ENCODE assay signal across 8 mouse cellular contexts in genomic region chr5:143048232-143049012, GRCm38 (mm10).
DNase-seq lines count a peak whose midpoint lies in the region; ATAC-seq and TF ChIP-seq lines count a peak whose summit lies in the region.
"Had no signal": no experiment of that assay in that cellular context is flagged by ENCODE, and none has a peak within 500 bp of the region (broad histone marks: within the 10 kb centered on the region; RNA-seq: fewer than 3 reads in every experiment).

No protein-coding gene starts in this region.

- H3K27ac ChIP-seq in lung, embryonic 16.5 days (ENCODE audit: low read length): peak overlapping the region; percentile 91
- H3K27ac ChIP-seq in embryonic facial prominence, embryonic 14.5 days (replicated peaks; ENCODE audit: low read depth, low read length): peak overlapping the region; percentile 84
- H3K27ac ChIP-seq in intestine, postnatal 0 days (ENCODE audit: low read depth, low read length): peak overlapping the region; percentile 50; the same call in 1 of the 2 replicates

- TF ChIP-seq CTCF in lung, adult 2 months (IDR thresholded peaks at IDR 0.05; ENCODE audit: insufficient read depth, low read length): no peak
- TF ChIP-seq CTCF in intestine, postnatal 0 days (IDR thresholded peaks at IDR 0.05; ENCODE audit: low read depth): no peak

- H3K9ac ChIP-seq in lung, embryonic 16.5 days (ENCODE audit: low read length): peak overlapping the region; percentile 1; the same call in 1 of the 2 replicates
- no peak overlapping the region for H3K9ac ChIP-seq in embryonic facial prominence, embryonic 14.5 days (ENCODE audit: low read depth, low read length)
- H3K9ac ChIP-seq in intestine, postnatal 0 days (ENCODE audit: low read depth, low read length): no peak overlapping the region

- DNase-seq in lung, adult 2 months: no peak
- peak; percentile 65 for DNase-seq in embryonic facial prominence, embryonic 14.5 days (ENCODE audit: low spot score)
- DNase-seq in gastrocnemius, adult 18-20 months (ENCODE audit: low spot score): no peak
- DNase-seq: cerebellum, adult 18-20 months had no signal

- TF ChIP-seq POLR2A in lung, adult 2 months (IDR thresholded peaks at IDR 0.05; ENCODE audit: borderline replicate concordance, extremely low read depth, low read depth, low read length): no peak

- no peak overlapping the region for H3K4me2 ChIP-seq in lung, embryonic 16.5 days (ENCODE audit: low read depth, low read length)
- H3K4me2 ChIP-seq in embryonic facial prominence, embryonic 14.5 days (ENCODE audit: low read depth, low read length): no peak overlapping the region
- no peak overlapping the region for H3K4me2 ChIP-seq in intestine, postnatal 0 days (replicated peaks; ENCODE audit: low read depth)

- no peaks in the 10 kb centered on the region for H3K27me3 ChIP-seq in lung, embryonic 16.5 days (ENCODE audit: control insufficient read depth, insufficient read depth, low read depth, low read length)
- no peaks in the 10 kb centered on the region for H3K27me3 ChIP-seq in embryonic facial prominence, embryonic 14.5 days (replicated peaks; ENCODE audit: control insufficient read depth, insufficient read depth, low read length)
- H3K27me3 ChIP-seq in intestine, postnatal 0 days (replicated peaks; ENCODE audit: control insufficient read depth, insufficient read depth, low read length): no peaks in the 10 kb centered on the region

- H3K9me3 ChIP-seq in lung, embryonic 16.5 days (ENCODE audit: control insufficient read depth, low read length): no peaks in the 10 kb centered on the region
- no peaks in the 10 kb centered on the region for H3K9me3 ChIP-seq in embryonic facial prominence, embryonic 14.5 days (ENCODE audit: control insufficient read depth, low read length)
- H3K9me3 ChIP-seq in intestine, postnatal 0 days (ENCODE audit: control insufficient read depth): no peaks in the 10 kb centered on the region

- ATAC-seq in lung, embryonic 16.5 days (ENCODE audit: low read depth): peak; percentile 76
- ATAC-seq in embryonic facial prominence, embryonic 14.5 days (ENCODE audit: low read depth): peak; percentile 45; the same call in 1 of the 2 replicates
- ATAC-seq in intestine, postnatal 0 days: no peak
- ATAC-seq in neutrophil, adult 5-6 weeks (ENCODE audit: extremely low read depth, insufficient number of reproducible peaks, low FRiP score, poor library complexity, severe bottlenecking): peak; percentile 32; the same call in 1 of the 2 replicates
- no peak for ATAC-seq in CD4-positive, CD25-positive, alpha-beta regulatory T cell, adult 4 months

- H3K4me3 ChIP-seq in lung, embryonic 16.5 days (ENCODE audit: low read length): no peak overlapping the region
- no peak overlapping the region for H3K4me3 ChIP-seq in lung, adult 2 months (replicated peaks; ENCODE audit: extremely low read depth, low read depth, low read length)
- no peak overlapping the region for H3K4me3 ChIP-seq in embryonic facial prominence, embryonic 14.5 days (ENCODE audit: low read depth, low read length)
- no peak overlapping the region for H3K4me3 ChIP-seq in intestine, postnatal 0 days (ENCODE audit: low read depth, low read length)

- peaks cover 21% of the 10 kb centered on the region for H3K4me1 ChIP-seq in lung, embryonic 16.5 days (replicated peaks; ENCODE audit: control insufficient read depth, insufficient read depth, low read length)
- H3K4me1 ChIP-seq in lung, adult 2 months (ENCODE audit: control insufficient read depth, insufficient read depth, low read length): peaks cover 12% of the 10 kb centered on the region
- peaks cover 19% of the 10 kb centered on the region for H3K4me1 ChIP-seq in embryonic facial prominence, embryonic 14.5 days (ENCODE audit: control insufficient read depth, insufficient read depth, low read length)
- H3K4me1 ChIP-seq in intestine, postnatal 0 days (replicated peaks; ENCODE audit: control insufficient read depth, insufficient read depth, low read length): peaks cover 8% of the 10 kb centered on the region; the same call in 1 of the 2 replicates

- peaks cover 2% of the 10 kb centered on the region; the same call in 1 of the 2 replicates for H3K36me3 ChIP-seq in lung, embryonic 16.5 days (ENCODE audit: control insufficient read depth, insufficient read depth, low read length)
- H3K36me3 ChIP-seq in embryonic facial prominence, embryonic 14.5 days (ENCODE audit: control insufficient read depth, insufficient read depth, low read length): peaks cover 26% of the 10 kb centered on the region; the same call in 1 of the 2 replicates
- peaks cover 16% of the 10 kb centered on the region; the same call in 1 of the 2 replicates for H3K36me3 ChIP-seq in intestine, postnatal 0 days (ENCODE audit: control insufficient read depth, insufficient read depth)

Comparison
In these comparisons a context has a peak if more than half of its experiments do, and no peak if none do; other contexts are left out.
1. ATAC-seq: peak in lung, embryonic 16.5 days (single experiment), embryonic facial prominence, embryonic 14.5 days (single experiment) and neutrophil, adult 5-6 weeks (single experiment); none in intestine, postnatal 0 days (single experiment) and CD4-positive, CD25-positive, alpha-beta regulatory T cell, adult 4 months (single experiment).
2. Peak in every context shown above with its lines, with median percentiles within 50 percentile points of each other: H3K27ac ChIP-seq.